Mouse (Mus musculus) forebrain, embryonic 14.5 days (tissue): ENCODE results near the gene Zfp622. TPM values are rescaled to one million over a fixed set of nuclear protein-coding genes. Genes with fewer than 3 reads are reported as not detected.

Experiments used
- ATAC-seq: fragments of 200-750 bp; cut with Nextera tagmentation; 2 replicates; pipeline ENCODE4 v1.8.0; 2017; ENCODE audit warnings: mild to moderate bottlenecking, moderate library complexity
- DNase-seq: peaks from one replicate; pipeline ENCODE4 v3.0.0-alpha.2; 2015; ENCODE audit warnings: low spot score
- H3K27ac ChIP-seq: fragments of 300-500 bp; sonication (generic); 2 replicates; pipeline ENCODE4 v1.5.1; 2014; ENCODE audit warnings: low read depth, mild to moderate bottlenecking, control low read depth, low read length, moderate library complexity
- H3K27me3 ChIP-seq: fragments of 300-500 bp; sonication (generic); replicated peaks from 2 replicates; pipeline ENCODE4 v1.6.1; 2014; ENCODE audit warnings: low read length, control low read depth, mixed read lengths; ENCODE audit not compliant: control insufficient read depth, insufficient read depth
- H3K36me3 ChIP-seq: fragments of 300-500 bp; sonication (generic); 2 replicates; pipeline ENCODE4 v1.6.1; 2014; ENCODE audit warnings: low read length, control low read depth; ENCODE audit not compliant: control insufficient read depth, insufficient read depth
- H3K4me1 ChIP-seq: fragments of 300-500 bp; sonication (generic); 2 replicates; pipeline ENCODE4 v1.6.1; 2014; ENCODE audit warnings: antibody characterized with exemption, low read length, control low read depth; ENCODE audit not compliant: control insufficient read depth, insufficient read depth
- H3K4me2 ChIP-seq: fragments of 300-500 bp; sonication (generic); 2 replicates; pipeline ENCODE4 v1.6.1; 2014; ENCODE audit warnings: mild to moderate bottlenecking, control low read depth, low read length
- H3K4me3 ChIP-seq: fragments of 300-500 bp; sonication (generic); 2 replicates; pipeline ENCODE4 v1.5.1; 2014; ENCODE audit warnings: low read depth, low read length, control low read depth
- H3K9ac ChIP-seq: fragments of 300-500 bp; sonication (generic); 2 replicates; pipeline ENCODE4 v1.6.1; 2014; ENCODE audit warnings: mild to moderate bottlenecking, low read length, control low read depth, moderate library complexity
- H3K9me3 ChIP-seq: fragments of 300-500 bp; sonication (generic); replicated peaks from 2 replicates; pipeline ENCODE4 v1.6.1; 2016; ENCODE audit warnings: low read length, control low read depth, mixed read lengths; ENCODE audit not compliant: control insufficient read depth
- WGBS: fragments of 180-500 bp; shearing (Covaris S2); extraction: QIAGEN DNeasy Blood & Tissue Kit; methylation state at CpG from one replicate; pipeline ENCODE4 v1.1.7; 2014; 5-methylcytosine and 5-hydroxymethylcytosine counted together
- polyA plus RNA-seq: library from polyadenylated mRNA; unstranded; fragments of >200 nt; fragmentation: Nextera tagmentation; extraction: Ambion mirVana; gene quantifications from 2 replicates; pipeline ENCODE4 v1.2.1, GENCODE M21; 2014

Zfp622 gene
- polyA plus RNA-seq, 1 experiment from 2014 or later, result 24.6 TPM

- no peak for ATAC-seq
- 93% methylated on average over 7 of the region's 7 CpGs for WGBS
- no peaks in the 10 kb centered on the region for H3K4me1 ChIP-seq
- H3K9me3 ChIP-seq, result no peaks in the 10 kb centered on the region
- no peak for DNase-seq
- no peak overlapping the region for H3K4me3 ChIP-seq
- no peak overlapping the region for H3K27ac ChIP-seq
- H3K9ac ChIP-seq, result no peak overlapping the region
- H3K27me3 ChIP-seq, result no peaks in the 10 kb centered on the region
- H3K36me3 ChIP-seq, result no peaks in the 10 kb centered on the region
- no peak overlapping the region for H3K4me2 ChIP-seq
These were observed 37.7 kb upstream of the Zfp622 start for GRCm38 (mm10) chr15:25946482-25946881.

DNA sequence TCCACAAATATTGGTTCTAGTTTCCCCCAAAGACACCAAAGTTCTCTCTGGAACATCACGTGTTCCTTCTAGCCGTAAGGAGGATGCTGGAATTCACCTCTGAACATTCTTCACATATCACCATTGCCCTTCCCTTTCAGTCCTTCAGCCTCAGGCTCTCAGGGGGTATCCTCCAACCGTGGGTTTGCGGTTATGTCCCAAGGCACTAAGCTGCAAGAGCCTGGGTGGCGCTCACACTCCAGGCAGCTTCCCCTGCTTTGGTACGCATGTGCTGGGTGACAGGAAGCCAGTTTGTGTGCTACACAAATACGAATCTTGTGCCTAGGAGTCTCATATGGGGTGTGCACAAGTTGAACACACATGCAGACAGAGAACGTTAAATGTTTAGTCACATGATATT is 36.8 kb upstream of the Zfp622 start:
- Histone ChIP-seq H3K4me1 (no peaks in the 10 kb centered on the region), H3K36me3 (no peaks in the 10 kb centered on the region), H3K27me3 (no peaks in the 10 kb centered on the region), H3K9me3 (no peaks in the 10 kb centered on the region), H3K27ac (no peak overlapping the region), H3K4me2 (no peak overlapping the region), H3K9ac (no peak overlapping the region), H3K4me3 (no peak overlapping the region)
- DNase-seq (no peak), ATAC-seq (no peak)
- WGBS, result 87% methylated on average over 8 of the region's 8 CpGs

DNA sequence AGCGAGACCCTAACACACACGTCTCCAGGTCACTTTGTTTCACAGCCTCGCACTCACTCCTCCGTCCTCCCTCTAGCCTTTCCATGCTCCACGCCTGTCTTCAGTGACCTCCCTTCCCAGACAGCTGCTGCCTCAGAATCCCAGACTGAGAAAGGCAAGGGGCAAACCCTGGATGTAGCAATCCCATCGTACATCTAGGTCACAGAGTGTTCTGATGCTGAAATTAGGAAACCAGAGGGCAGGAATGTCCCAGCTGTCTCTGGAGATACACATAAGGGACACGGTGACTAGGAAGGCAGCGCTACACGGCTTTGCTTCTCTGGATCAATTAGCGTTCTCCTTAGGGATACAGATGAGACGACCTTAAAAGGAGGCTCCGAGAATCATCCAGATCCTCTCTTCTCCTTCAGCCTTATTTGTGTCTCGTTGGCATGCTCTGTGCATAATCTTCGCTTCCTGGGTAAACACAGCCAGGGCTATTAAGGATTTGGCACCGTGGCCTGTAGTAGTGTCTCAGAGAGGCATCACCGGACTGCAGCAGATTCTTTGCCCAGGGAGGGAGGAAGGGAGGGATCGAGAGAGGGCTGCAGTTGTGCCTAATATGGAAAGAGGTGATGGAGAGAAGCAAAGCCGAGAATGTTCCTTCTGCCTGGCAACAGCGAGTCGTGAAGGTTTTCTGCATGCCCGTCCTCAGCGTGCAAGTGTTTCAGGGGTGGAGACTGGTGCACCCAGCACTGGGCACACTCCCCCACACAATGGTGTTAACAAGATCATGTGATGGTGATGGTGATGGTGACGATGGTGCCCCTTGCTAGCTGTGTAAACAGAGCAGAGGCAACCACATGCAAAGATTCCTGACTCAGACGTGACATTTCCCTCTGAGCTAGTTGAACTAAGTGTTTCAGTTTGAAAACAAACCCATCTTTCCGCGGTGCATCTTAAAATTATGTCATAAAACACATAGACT is 35.6 kb upstream of the Zfp622 start:
- Histone ChIP-seq H3K9me3 (no peaks in the 10 kb centered on the region), H3K27me3 (no peaks in the 10 kb centered on the region), H3K4me1 (no peaks in the 10 kb centered on the region), H3K4me3 (no peak overlapping the region), H3K4me2 (no peak overlapping the region), H3K36me3 (no peaks in the 10 kb centered on the region), H3K27ac (no peak overlapping the region), H3K9ac (no peak overlapping the region)
- ATAC-seq (no peak), DNase-seq (no peak)
- 81% methylated on average over 26 of the region's 26 CpGs for WGBS

DNA sequence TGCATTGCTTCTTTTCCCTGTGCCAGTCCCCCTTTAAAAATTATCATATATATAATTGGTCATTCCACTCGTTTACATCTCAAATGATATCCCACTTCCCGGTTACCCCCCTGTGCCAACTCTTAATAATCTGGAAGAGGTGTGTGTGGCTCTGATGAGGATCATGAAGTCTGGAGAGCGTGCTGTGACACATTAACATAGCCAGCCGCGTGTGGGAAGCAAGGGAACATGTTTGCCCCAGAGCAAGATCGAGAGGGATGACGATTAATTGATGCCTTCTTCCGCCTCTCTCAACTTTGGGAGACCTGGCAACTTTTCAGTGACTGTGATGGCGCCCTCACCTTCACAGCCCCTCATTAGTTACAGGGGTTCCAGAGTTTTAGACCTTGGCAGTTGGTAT is 34.5 kb upstream of the Zfp622 start:
- Histone ChIP-seq H3K36me3 (no peaks in the 10 kb centered on the region), H3K27me3 (no peaks in the 10 kb centered on the region), H3K4me2 (no peak overlapping the region), H3K27ac (no peak overlapping the region), H3K9ac (no peak overlapping the region), H3K9me3 (no peaks in the 10 kb centered on the region), H3K4me3 (no peak overlapping the region), H3K4me1 (no peaks in the 10 kb centered on the region)
- no peak for DNase-seq
- no peak for ATAC-seq
- 79% methylated on average over 9 of the region's 9 CpGs for WGBS

DNA sequence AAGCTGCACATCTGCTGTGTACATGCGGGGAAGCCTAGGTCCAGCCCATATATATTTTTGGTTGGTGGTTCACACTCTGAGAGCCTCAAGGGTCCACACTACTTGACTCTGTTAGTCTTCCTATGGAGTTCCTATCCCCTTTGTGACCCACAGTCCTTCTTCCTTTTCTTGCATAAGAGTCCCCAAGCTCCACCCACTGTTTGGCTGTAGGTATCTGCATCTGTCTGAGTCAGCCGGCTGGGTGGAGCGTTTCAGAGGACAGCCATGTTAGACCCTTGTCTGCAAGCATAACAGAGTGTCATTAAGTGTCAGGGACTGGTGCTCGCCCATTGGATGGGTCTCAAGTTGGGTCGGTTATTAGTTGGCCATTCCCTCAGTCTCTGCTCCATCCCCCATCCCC is 33.6 kb upstream of the Zfp622 start:
- H3K4me1 ChIP-seq, result no peaks in the 10 kb centered on the region
- no peaks in the 10 kb centered on the region for H3K36me3 ChIP-seq
- H3K4me2 ChIP-seq, result no peak overlapping the region
- H3K27ac ChIP-seq, result no peak overlapping the region
- WGBS, result 85% methylated on average over 5 of the region's 5 CpGs
- no peak for DNase-seq
- H3K9me3 ChIP-seq, result no peaks in the 10 kb centered on the region
- no peak overlapping the region for H3K4me3 ChIP-seq
- H3K9ac ChIP-seq, result no peak overlapping the region
- H3K27me3 ChIP-seq, result no peaks in the 10 kb centered on the region
- ATAC-seq, result no peak

DNA sequence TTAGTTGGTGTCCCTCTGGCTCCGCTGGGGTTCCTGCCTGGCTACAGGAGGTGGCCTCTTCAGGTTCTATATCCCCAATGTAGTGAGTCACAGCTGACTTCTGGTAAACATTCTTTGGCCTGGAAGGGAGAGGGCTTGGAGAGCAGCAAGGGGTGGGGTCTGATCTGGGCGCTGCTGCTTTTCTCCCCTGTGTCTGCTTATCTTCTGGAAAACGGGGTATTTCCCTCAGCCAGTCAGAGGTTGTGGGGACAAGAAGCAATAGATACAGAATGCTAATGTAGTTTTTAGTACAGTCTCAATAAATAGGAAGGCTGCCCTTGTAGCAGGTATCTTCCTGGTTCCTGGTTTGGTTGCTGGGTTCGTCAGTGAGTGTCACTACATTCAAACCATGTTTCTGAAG is 33.1 kb upstream of the Zfp622 start:
- H3K36me3 ChIP-seq, result no peaks in the 10 kb centered on the region

GRCm38 (mm10) chr15:25956001-25956400 is 28.2 kb upstream of the Zfp622 start:
- Histone ChIP-seq H3K4me1 (no peaks in the 10 kb centered on the region), H3K4me2 (no peak overlapping the region)

More for the DNA sequence above, 33.1 kb upstream of the Zfp622 start:
- Histone ChIP-seq H3K27me3 (no peaks in the 10 kb centered on the region), H3K4me2 (no peak overlapping the region), H3K9me3 (no peaks in the 10 kb centered on the region), H3K9ac (no peak overlapping the region), H3K4me3 (no peak overlapping the region), H3K27ac (no peak overlapping the region), H3K4me1 (no peaks in the 10 kb centered on the region)
- 84% methylated on average over 4 of the region's 4 CpGs for WGBS
- DNase-seq (no peak), ATAC-seq (no peak)

GRCm38 (mm10) chr15:25956422-25957117 is 27.6 kb upstream of the Zfp622 start:
- peak; percentile 38; the same call in 1 of the 2 replicates for ATAC-seq
- Histone ChIP-seq H3K36me3 (no peaks in the 10 kb centered on the region), H3K4me2 (no peak overlapping the region), H3K9me3 (no peaks in the 10 kb centered on the region), H3K9ac (no peak overlapping the region), H3K4me1 (no peaks in the 10 kb centered on the region), H3K27me3 (no peaks in the 10 kb centered on the region), H3K27ac (no peak overlapping the region), H3K4me3 (no peak overlapping the region)
- peak; percentile 30 for DNase-seq
- WGBS, result 28% methylated on average over 11 of the region's 11 CpGs

More at GRCm38 (mm10) chr15:25956001-25956400, 28.2 kb upstream of the Zfp622 start:
- H3K36me3 ChIP-seq, result no peaks in the 10 kb centered on the region
- H3K27ac ChIP-seq, result no peak overlapping the region
- peak; percentile 4; the same call in 1 of the 2 replicates for ATAC-seq
- 65% methylated on average over 5 of the region's 5 CpGs for WGBS
- DNase-seq, result no peak
- H3K27me3 ChIP-seq, result no peaks in the 10 kb centered on the region
- no peaks in the 10 kb centered on the region for H3K9me3 ChIP-seq
- no peak overlapping the region for H3K4me3 ChIP-seq
- H3K9ac ChIP-seq, result no peak overlapping the region

- no peaks in the 10 kb centered on the region for H3K36me3 ChIP-seq
- WGBS, result 85% methylated on average over 10 of the region's 10 CpGs
These were observed 26.5 kb upstream of the Zfp622 start for GRCm38 (mm10) chr15:25957651-25958050.

More at GRCm38 (mm10) chr15:25957651-25958050, 26.5 kb upstream of the Zfp622 start:
- ATAC-seq (no peak), DNase-seq (no peak)
- Histone ChIP-seq H3K9ac (no peak overlapping the region), H3K9me3 (no peaks in the 10 kb centered on the region), H3K4me3 (no peak overlapping the region), H3K27me3 (no peaks in the 10 kb centered on the region), H3K27ac (no peak overlapping the region), H3K4me2 (no peak overlapping the region), H3K4me1 (no peaks in the 10 kb centered on the region)
